Mouse (Mus musculus) kidney, embryonic 14.5 days (tissue): ENCODE results near the gene Dab1. TPM values are rescaled to one million over a fixed set of nuclear protein-coding genes. Genes with fewer than 3 reads are reported as not detected.

Source experiments
- ATAC-seq: fragments of 200-750 bp; cut with Nextera tagmentation; 2 replicates; pipeline ENCODE4 v1.8.0; 2017; ENCODE audit warnings: moderate number of reproducible peaks, mild to moderate bottlenecking, moderate TSS enrichment, moderate library complexity; ENCODE audit not compliant: low FRiP score, low TSS enrichment
- H3K27ac ChIP-seq: fragments of 300-500 bp; sonication (generic); 2 replicates; pipeline ENCODE4 v1.5.1; 2014; ENCODE audit warnings: low read depth, mild to moderate bottlenecking, low read length, moderate library complexity, mixed read lengths
- H3K27me3 ChIP-seq: fragments of 300-500 bp; sonication (generic); 2 replicates; pipeline ENCODE4 v1.6.1; 2014; ENCODE audit warnings: mild to moderate bottlenecking, low read length; ENCODE audit not compliant: control insufficient read depth, insufficient read depth
- H3K36me3 ChIP-seq: fragments of 300-500 bp; sonication (generic); 2 replicates; pipeline ENCODE4 v1.6.1; 2014; ENCODE audit warnings: low read length, mixed read lengths; ENCODE audit not compliant: control insufficient read depth, insufficient read depth
- H3K4me1 ChIP-seq: fragments of 300-500 bp; sonication (generic); 2 replicates; pipeline ENCODE4 v1.6.1; 2014; ENCODE audit warnings: low read length, mixed read lengths; ENCODE audit not compliant: control insufficient read depth, insufficient read depth
- H3K4me2 ChIP-seq: fragments of 300-500 bp; sonication (generic); replicated peaks from 2 replicates; pipeline ENCODE4 v1.6.1; 2014; ENCODE audit warnings: low read depth, mild to moderate bottlenecking, low read length
- H3K4me3 ChIP-seq: fragments of 300-500 bp; sonication (generic); 2 replicates; pipeline ENCODE4 v1.5.1; 2014; ENCODE audit warnings: mild to moderate bottlenecking, low read length
- H3K9ac ChIP-seq: fragments of 300-500 bp; sonication (generic); 2 replicates; pipeline ENCODE4 v1.6.1; 2014; ENCODE audit warnings: low read depth, mild to moderate bottlenecking, low read length, moderate library complexity
- H3K9me3 ChIP-seq: fragments of 300-500 bp; sonication (generic); 2 replicates; pipeline ENCODE4 v1.6.1; 2016; ENCODE audit warnings: low read length; ENCODE audit not compliant: control insufficient read depth
- WGBS: fragments of 180-500 bp; shearing (Covaris S2); extraction: QIAGEN DNeasy Blood & Tissue Kit; methylation state at CpG from one replicate; pipeline ENCODE4 v1.1.7; 2014; 5-methylcytosine and 5-hydroxymethylcytosine counted together
- polyA plus RNA-seq: library from polyadenylated mRNA; unstranded; fragments of >200 nt; fragmentation: Nextera tagmentation; extraction: Ambion mirVana; gene quantifications from 2 replicates; pipeline ENCODE4 v1.2.1, GENCODE M21; 2014

Dab1 gene
- polyA plus RNA-seq, 1 experiment from 2014 or later, result 17.9 TPM

GRCm38 (mm10) chr4:104218765-104219164 is 599.6 kb downstream of the Dab1 start:
- WGBS, result 63% methylated on average over 6 of the region's 6 CpGs
- Histone ChIP-seq H3K4me3 (no peak overlapping the region), H3K27me3 (no peaks in the 10 kb centered on the region), H3K9me3 (no peaks in the 10 kb centered on the region), H3K36me3 (no peaks in the 10 kb centered on the region), H3K9ac (no peak overlapping the region), H3K4me1 (no peaks in the 10 kb centered on the region), H3K27ac (no peak overlapping the region), H3K4me2 (no peak overlapping the region)
- ATAC-seq, result no peak

DNA sequence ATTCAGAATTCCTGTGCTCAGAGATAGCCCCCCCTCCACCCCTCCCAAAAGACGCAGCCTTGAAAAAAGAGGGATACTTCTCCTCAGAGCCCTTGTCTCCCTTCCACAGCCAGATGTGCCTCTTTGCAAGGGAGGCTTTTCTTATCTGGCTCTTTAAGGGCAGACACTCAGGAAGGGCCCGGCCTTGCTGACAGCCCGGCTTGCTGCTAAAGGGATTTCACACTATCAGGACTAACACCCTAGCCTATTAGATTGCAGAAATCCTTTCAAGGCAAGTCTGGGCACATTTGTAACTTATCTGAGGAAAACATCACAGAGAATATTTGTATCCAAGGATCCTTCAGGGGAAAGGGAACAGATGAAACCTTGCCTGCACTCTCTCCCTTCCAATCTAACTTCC is 600.9 kb downstream of the Dab1 start:
- ATAC-seq, result no peak
- WGBS, result 26% methylated on average over 3 of the region's 3 CpGs

DNA sequence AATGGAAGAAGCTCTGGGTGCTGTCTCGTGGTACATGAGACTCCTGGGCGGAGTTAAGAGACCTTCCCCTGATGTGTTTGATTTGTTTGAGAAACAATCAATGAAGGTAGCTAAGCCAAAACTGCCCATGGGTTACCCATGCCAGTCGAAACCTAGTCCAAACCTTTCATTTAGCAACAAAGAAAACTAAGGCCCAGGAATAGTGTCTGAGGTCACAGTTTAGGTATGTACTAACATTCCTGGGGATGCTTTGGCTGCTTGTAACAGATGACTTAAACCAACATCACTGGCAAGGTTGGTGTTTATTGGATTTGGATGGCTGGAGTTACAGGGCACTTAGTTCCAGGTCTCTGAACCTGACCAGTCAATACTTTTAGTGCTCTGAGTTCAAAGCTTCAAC is 610.1 kb downstream of the Dab1 start:
- H3K27ac ChIP-seq, result no peak overlapping the region
- H3K36me3 ChIP-seq, result no peaks in the 10 kb centered on the region
- H3K4me1 ChIP-seq, result no peaks in the 10 kb centered on the region
- WGBS, result 82% methylated on average over 3 of the region's 3 CpGs
- no peaks in the 10 kb centered on the region for H3K27me3 ChIP-seq
- no peak overlapping the region for H3K4me2 ChIP-seq
- H3K9me3 ChIP-seq, result no peaks in the 10 kb centered on the region
- ATAC-seq, result no peak
- H3K4me3 ChIP-seq, result no peak overlapping the region
- no peak overlapping the region for H3K9ac ChIP-seq

More for the DNA sequence above, 600.9 kb downstream of the Dab1 start:
- Histone ChIP-seq H3K27ac (no peak overlapping the region), H3K9me3 (no peaks in the 10 kb centered on the region), H3K4me3 (no peak overlapping the region), H3K4me2 (no peak overlapping the region), H3K9ac (no peak overlapping the region), H3K27me3 (no peaks in the 10 kb centered on the region), H3K4me1 (no peaks in the 10 kb centered on the region), H3K36me3 (no peaks in the 10 kb centered on the region)

- Histone ChIP-seq H3K4me1 (no peaks in the 10 kb centered on the region), H3K36me3 (no peaks in the 10 kb centered on the region), H3K27ac (no peak overlapping the region), H3K4me2 (no peak overlapping the region), H3K9me3 (no peaks in the 10 kb centered on the region), H3K27me3 (no peaks in the 10 kb centered on the region), H3K4me3 (no peak overlapping the region), H3K9ac (no peak overlapping the region)
- no peak for ATAC-seq
- 35% methylated on average over 1 of the region's 1 CpGs for WGBS
Measured at GRCm38 (mm10) chr4:104246506-104246905, 627.3 kb downstream of the Dab1 start.

DNA sequence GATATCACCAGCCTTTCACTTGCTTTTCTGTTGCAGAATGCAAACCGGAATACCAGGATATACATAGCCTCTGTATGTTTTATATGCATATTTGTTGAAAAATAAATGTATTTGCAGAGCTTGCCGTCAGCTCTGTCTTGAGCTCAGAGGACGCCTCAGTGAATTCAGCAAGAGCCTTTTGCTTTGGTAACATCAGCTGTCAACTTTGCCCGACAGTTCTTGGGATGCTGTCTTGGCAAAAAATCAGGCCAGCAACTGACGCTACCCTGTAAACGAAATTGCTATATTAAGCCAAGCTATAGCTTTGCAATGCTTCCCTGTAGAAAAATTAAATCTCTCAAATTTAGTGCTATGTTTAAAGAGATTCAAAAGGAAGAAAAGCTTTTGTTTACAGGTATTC is 630.3 kb downstream of the Dab1 start:
- ATAC-seq, result no peak
- H3K4me1 ChIP-seq, result no peaks in the 10 kb centered on the region
- no peak overlapping the region for H3K9ac ChIP-seq
- no peak overlapping the region for H3K4me3 ChIP-seq
- WGBS, result 85% methylated on average over 6 of the region's 6 CpGs
- H3K9me3 ChIP-seq, result no peaks in the 10 kb centered on the region
- H3K36me3 ChIP-seq, result no peaks in the 10 kb centered on the region
- no peaks in the 10 kb centered on the region for H3K27me3 ChIP-seq
- no peak overlapping the region for H3K4me2 ChIP-seq
- no peak overlapping the region for H3K27ac ChIP-seq

DNA sequence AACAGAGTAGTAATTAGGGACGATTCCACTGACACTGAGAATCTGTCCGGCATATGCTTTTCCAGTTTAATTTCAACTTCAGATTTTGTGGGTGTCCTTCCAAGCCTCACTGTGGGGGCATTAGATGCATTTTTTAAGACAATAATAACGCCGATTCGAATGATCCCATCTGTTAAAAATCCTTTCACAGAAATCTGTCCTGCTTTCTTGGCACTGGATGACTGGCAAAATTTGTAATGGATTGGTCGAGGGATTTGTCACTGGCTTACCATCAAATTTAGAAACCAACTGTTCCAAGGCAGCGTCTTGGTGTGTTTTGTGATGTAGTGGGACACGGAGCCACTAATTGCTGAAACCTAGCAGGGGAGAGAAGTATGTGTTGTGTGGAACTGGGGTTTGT is 638.6 kb downstream of the Dab1 start:
- 89% methylated on average over 8 of the region's 8 CpGs for WGBS
- Histone ChIP-seq H3K4me2 (no peak overlapping the region), H3K36me3 (no peaks in the 10 kb centered on the region), H3K9me3 (no peaks in the 10 kb centered on the region), H3K9ac (no peak overlapping the region), H3K27me3 (no peaks in the 10 kb centered on the region), H3K4me3 (no peak overlapping the region), H3K4me1 (no peaks in the 10 kb centered on the region), H3K27ac (no peak overlapping the region)
- no peak for ATAC-seq

- ATAC-seq, result no peak
- Histone ChIP-seq H3K36me3 (no peaks in the 10 kb centered on the region), H3K27ac (no peak overlapping the region), H3K27me3 (no peaks in the 10 kb centered on the region), H3K9ac (no peak overlapping the region), H3K4me3 (no peak overlapping the region), H3K4me2 (no peak overlapping the region), H3K9me3 (no peaks in the 10 kb centered on the region), H3K4me1 (no peaks in the 10 kb centered on the region)
- 88% methylated on average over 6 of the region's 6 CpGs for WGBS
Measured at GRCm38 (mm10) chr4:104269422-104270172, 650.4 kb downstream of the Dab1 start.

- ATAC-seq, result no peak
- 79% methylated on average over 5 of the region's 5 CpGs for WGBS
Measured at GRCm38 (mm10) chr4:104270173-104270557, 651.0 kb downstream of the Dab1 start.

GRCm38 (mm10) chr4:104275260-104275659 is 656.1 kb downstream of the Dab1 start:
- Histone ChIP-seq H3K27me3 (no peaks in the 10 kb centered on the region), H3K9me3 (no peaks in the 10 kb centered on the region), H3K4me3 (no peak overlapping the region), H3K27ac (no peak overlapping the region), H3K4me1 (no peaks in the 10 kb centered on the region), H3K9ac (no peak overlapping the region), H3K4me2 (no peak overlapping the region), H3K36me3 (no peaks in the 10 kb centered on the region)
- 94% methylated on average over 1 of the region's 1 CpGs for WGBS
- ATAC-seq, result no peak

More at GRCm38 (mm10) chr4:104270173-104270557, 651.0 kb downstream of the Dab1 start:
- Histone ChIP-seq H3K9ac (no peak overlapping the region), H3K4me3 (no peak overlapping the region), H3K4me1 (no peaks in the 10 kb centered on the region), H3K36me3 (no peaks in the 10 kb centered on the region), H3K4me2 (no peak overlapping the region), H3K27ac (no peak overlapping the region), H3K9me3 (no peaks in the 10 kb centered on the region), H3K27me3 (no peaks in the 10 kb centered on the region)
